Mouse (Mus musculus): ENCODE measurements around the gene Ace2.

Gene Ace2

DNA sequence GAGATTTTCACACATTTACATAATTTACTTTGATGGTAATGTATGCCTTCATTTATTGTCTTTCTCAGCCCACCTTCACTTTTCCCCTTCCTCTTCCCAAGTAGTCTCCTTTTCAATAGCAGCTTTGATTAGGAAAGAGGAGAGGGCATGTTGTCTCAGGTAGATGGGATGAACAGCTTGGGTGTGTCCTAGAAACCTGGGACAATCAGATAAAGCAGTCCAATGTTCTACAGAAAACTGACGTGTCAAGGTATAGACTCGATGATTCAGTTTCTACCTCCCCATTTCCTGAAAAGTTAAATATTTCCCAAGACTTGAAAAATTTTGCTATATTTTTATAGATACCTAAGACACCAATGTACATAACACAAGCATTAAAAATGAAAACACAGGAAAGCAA lies 39.7 kb downstream of the Ace2 start:
- DNase-seq (ENCODE audit: extremely low read depth, low read depth), result no peak

DNA sequence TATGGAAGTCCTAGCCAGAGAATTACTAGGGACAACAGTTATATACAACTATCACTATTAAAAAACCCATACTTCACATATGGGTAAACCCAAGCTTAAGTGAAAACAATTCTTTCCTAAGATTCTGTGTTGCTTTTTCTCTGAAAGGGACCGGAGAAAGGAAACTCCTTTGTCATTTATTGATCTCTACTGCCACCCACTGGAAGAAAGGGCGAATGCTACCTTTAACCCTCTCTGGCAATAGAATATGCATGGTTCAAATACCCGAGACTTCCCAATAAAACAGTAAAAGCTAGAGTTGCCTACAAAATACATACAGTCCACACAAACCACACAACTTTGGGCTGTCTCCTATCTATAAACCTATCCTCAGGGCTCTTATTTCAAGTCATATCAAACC lies 40.6 kb downstream of the Ace2 start:
- peak; percentile 41 for DNase-seq (ENCODE audit: extremely low read depth, low read depth)

DNA sequence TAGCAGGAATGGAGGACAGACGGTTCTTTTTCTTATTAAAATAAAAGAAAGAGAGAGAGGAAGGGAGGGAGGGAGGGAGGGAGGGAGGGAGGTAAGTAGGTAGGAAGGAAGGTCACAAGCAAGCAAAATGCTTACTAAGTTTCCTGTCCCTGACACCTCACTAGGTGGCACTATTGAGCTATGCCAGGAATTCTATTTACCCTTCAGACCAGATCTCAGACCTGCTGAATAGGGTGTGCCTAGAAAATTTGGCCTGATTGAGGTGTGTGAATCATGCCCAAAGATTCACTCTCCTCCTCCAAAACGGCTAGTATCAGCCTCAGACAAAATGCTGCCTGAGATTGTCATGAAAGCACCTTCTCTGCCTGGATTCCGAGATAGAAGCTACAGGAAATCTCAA lies 44.7 kb downstream of the Ace2 start:
- DNase-seq (ENCODE audit: extremely low read depth, low read depth), result peak; percentile 60

DNA sequence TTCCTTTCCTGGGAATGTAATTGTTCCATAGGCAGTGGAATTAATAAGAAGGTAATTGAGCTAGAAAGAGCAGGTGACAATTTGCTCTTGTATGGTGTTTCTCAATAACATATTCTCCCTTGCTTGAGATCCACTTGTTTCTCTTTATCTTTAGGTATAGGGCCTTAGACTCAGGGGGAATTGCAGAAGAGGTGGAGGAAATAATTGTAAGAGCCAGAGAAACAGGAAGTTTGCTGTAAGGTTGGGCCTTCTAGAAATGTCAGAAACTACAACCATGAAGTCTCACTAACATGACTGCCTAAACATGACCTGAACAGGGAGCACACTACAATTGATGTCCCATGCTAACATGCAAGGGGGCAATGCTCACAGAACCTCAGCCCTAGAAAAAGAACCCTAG lies 50.7 kb downstream of the Ace2 start:
- no peak for DNase-seq (ENCODE audit: extremely low read depth, low read depth)

DNA sequence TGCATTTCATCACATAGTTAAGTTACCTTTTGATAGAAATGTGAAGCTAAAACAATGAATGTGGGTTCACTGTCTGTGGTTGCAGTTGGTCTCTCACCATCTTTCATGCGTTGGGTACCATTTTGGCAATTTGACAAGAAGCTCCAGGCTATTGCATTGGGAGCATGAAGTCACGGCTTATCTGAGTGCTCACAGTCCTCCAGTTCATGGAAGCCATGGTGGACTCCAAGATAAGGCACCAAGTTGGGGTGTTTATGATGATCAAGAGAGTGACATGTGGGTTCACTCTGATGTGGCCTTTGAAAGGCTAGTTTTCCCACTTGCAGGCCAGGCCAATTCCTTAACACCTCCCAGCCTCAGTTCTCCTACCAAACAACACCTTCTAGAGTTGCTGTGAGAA lies 58.5 kb downstream of the Ace2 start:
- DNase-seq (ENCODE audit: extremely low read depth, low read depth), result peak; percentile 59

DNA sequence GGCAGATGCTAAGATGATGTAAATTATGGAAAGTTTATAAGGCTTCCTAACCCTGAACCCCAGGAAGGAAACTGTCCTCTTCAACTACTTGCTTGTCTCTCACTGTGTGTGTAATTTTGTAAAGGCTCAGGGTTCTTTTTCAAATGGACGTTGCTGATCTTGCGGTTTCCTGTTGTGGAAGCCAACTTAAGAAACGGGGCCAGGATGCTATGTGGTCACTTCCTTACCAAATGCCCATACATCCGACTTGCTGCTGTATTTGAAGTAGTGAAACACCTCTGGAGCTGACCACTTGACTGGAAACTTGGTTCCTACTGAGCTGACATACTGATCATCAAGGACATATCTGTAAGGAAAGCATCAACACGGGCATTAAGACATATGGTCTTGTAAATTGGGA lies 61.4 kb downstream of the Ace2 start:
- DNase-seq (ENCODE audit: extremely low read depth, low read depth), result no peak

DNA sequence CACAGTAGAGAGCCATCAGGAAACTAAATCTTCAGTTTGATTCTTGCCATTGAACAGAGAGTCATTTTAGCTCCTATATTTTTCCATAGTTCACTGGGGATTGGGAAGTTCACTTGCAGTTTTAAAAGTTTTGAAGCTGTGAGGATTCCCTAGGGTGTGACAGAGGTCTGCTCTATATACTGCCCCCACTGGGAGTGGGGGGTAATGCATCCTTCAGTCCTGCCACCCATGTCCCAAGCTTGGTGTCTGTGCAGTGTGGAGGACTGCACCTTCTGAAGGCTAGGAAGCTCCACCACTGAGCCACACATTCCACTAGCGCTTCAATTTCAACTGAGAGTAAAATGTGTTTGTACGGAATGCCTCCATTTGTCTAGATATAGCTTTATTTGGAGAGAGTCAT lies 82.9 kb downstream of the Ace2 start:
- DNase-seq (ENCODE audit: extremely low read depth, low read depth), result peak; percentile 23

DNA sequence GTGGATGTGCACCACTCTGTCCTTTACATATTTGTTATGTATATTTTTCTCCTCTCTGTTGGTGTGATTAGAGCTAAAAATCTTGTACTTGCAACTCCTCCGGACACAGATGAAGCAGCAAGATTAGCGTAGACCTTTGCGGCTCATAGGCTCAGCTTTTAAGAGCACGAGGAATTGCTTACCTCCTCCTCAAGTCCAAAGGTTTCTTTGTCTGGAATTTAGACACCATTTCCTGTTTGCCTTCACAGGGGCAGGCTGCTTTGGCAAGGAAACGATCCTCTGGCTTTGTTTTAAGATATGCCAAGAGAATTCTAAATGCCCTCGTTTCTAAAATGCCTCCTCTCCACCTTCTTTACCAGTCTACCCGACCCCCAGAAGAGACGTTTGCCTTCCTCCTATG lies 94.2 kb downstream of the Ace2 start:
- no peak for DNase-seq (ENCODE audit: extremely low read depth, low read depth)

Measured in MEL-GATA-1-ER (cell line).